Mouse (Mus musculus) heart, embryonic 11.5 days (tissue): ENCODE results near the gene Ccl6. TPM values are rescaled to one million over a fixed set of nuclear protein-coding genes. Genes with fewer than 3 reads are reported as not detected.

Source experiments
- ATAC-seq: fragments of 200-750 bp; cut with Nextera tagmentation; replicated peaks from 2 replicates; pipeline ENCODE4 v1.8.0; 2017; ENCODE audit warnings: moderate library complexity; ENCODE audit not compliant: insufficient number of reproducible peaks, low FRiP score, low TSS enrichment
- H3K27ac ChIP-seq: fragments of 300-500 bp; sonication (generic); 2 replicates; pipeline ENCODE4 v1.5.1; 2014; ENCODE audit warnings: mild to moderate bottlenecking, low read depth, low read length
- H3K27me3 ChIP-seq: fragments of 300-500 bp; sonication (generic); 2 replicates; pipeline ENCODE4 v1.6.1; 2014; ENCODE audit warnings: mild to moderate bottlenecking, low read length, mixed read lengths; ENCODE audit not compliant: control insufficient read depth, insufficient read depth
- H3K36me3 ChIP-seq: fragments of 300-500 bp; sonication (generic); 2 replicates; pipeline ENCODE4 v1.6.1; 2014; ENCODE audit warnings: mild to moderate bottlenecking, low read length, moderate library complexity, mixed read lengths; ENCODE audit not compliant: control insufficient read depth, insufficient read depth
- H3K4me1 ChIP-seq: fragments of 300-500 bp; sonication (generic); 2 replicates; pipeline ENCODE4 v1.6.1; 2014; ENCODE audit warnings: low read length; ENCODE audit not compliant: control insufficient read depth, insufficient read depth
- H3K4me2 ChIP-seq: fragments of 300-500 bp; sonication (generic); 2 replicates; pipeline ENCODE4 v1.6.1; 2014; ENCODE audit warnings: mild to moderate bottlenecking, moderate library complexity
- H3K4me3 ChIP-seq: fragments of 300-500 bp; sonication (generic); 2 replicates; pipeline ENCODE4 v1.5.1; 2014; ENCODE audit warnings: low read depth, low read length
- H3K9ac ChIP-seq: fragments of 300-500 bp; sonication (generic); 2 replicates; pipeline ENCODE4 v1.6.1; 2014; ENCODE audit warnings: mild to moderate bottlenecking, low read depth, low read length, moderate library complexity
- H3K9me3 ChIP-seq: fragments of 300-500 bp; sonication (generic); replicated peaks from 2 replicates; pipeline ENCODE4 v1.6.1; 2016; ENCODE audit warnings: low read length; ENCODE audit not compliant: control insufficient read depth
- WGBS: fragments of 180-500 bp; shearing (Covaris S2); extraction: QIAGEN DNeasy Blood & Tissue Kit; methylation state at CpG from one replicate; pipeline ENCODE4 v1.1.7; 2014; ENCODE audit not compliant: insufficient replicate concordance; 5-methylcytosine and 5-hydroxymethylcytosine counted together
- polyA plus RNA-seq: library from polyadenylated mRNA; unstranded; fragments of >200 nt; fragmentation: Nextera tagmentation; extraction: Ambion mirVana; gene quantifications from 2 replicates; pipeline ENCODE4 v1.2.1, GENCODE M21; 2014

Ccl6 gene
- polyA plus RNA-seq, 1 experiment from 2014 or later: 0.97 TPM

DNA sequence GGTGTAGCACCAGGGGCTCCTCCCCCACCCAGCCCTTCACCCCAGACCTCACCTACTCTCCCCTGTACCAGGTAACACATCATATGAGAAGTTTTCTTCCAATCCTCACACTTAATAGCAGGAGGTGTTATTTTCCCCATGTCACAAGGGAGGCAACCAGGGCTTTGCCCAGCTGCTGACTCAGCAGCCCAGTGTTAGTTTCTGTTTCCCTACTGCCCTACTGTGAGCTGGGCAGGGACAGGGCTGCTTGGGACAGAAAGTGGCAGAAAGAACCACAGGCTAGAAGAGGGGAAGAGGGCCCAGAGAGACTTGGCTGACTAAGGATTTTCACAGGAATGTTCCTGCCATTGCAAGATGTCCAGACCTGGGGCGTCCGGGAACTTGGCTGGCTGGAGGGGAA, 52.0 kb downstream of the Ccl6 start:
- H3K4me2 ChIP-seq: no peak overlapping the region
- H3K36me3 ChIP-seq: no peaks in the 10 kb centered on the region
- no peaks in the 10 kb centered on the region for H3K9me3 ChIP-seq
- 78% methylated on average over 2 of the region's 2 CpGs for WGBS
- no peaks in the 10 kb centered on the region for H3K4me1 ChIP-seq
- no peak overlapping the region for H3K27ac ChIP-seq
- no peak overlapping the region for H3K9ac ChIP-seq
- H3K4me3 ChIP-seq: no peak overlapping the region
- ATAC-seq: no peak
- no peaks in the 10 kb centered on the region for H3K27me3 ChIP-seq

DNA sequence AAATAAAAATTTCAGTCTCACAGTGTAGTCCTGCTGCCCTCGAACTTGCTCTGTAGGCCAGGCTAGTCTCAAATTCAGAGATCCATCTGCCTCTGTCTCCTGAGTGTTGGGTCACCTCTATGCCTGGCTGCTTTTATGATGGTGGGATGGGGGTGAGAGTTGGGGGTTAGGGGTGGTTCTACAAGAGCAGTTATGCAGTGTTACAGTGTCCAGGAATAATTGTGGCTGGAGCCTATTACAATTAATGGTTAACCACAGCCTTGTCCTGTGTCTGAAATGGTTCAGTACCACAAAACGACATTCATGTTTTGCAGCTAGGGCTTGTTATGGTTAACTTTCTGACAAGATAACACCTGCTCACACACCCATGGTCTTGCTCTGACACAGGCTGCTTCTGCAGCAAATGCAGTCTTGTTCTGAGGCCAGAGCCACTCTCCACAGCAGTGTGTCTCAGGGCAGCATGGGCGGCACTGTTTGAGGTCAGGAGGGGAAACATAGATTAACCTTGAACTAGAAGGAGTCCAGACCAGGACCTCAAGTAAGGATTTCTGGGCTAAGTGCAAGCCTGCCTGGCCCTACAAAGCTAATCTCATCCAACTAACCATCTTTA, 54.1 kb downstream of the Ccl6 start:
- no peak for ATAC-seq
- H3K9ac ChIP-seq: no peak overlapping the region
- no peaks in the 10 kb centered on the region for H3K36me3 ChIP-seq
- no peak overlapping the region for H3K27ac ChIP-seq
- H3K4me3 ChIP-seq: no peak overlapping the region
- no peak overlapping the region for H3K4me2 ChIP-seq
- H3K9me3 ChIP-seq: no peaks in the 10 kb centered on the region
- 63% methylated on average over 3 of the region's 3 CpGs for WGBS
- peaks cover 6% of the 10 kb centered on the region for H3K4me1 ChIP-seq
- no peaks in the 10 kb centered on the region for H3K27me3 ChIP-seq

Other genes with a start within 250 kb of the Ccl6 start
- 4.4 and 5.3 TPM in 2 replicates for gene Rasl10b, start 183.9 kb downstream of the Ccl6 start, polyA plus RNA-seq
- gene Gas2l2, start 163.6 kb downstream of the Ccl6 start, polyA plus RNA-seq: 0.10 and 0.14 TPM in 2 replicates
- 2.1 and 2.3 TPM in 2 replicates for gene 1700020L24Rik, start 155.4 kb downstream of the Ccl6 start, polyA plus RNA-seq
- 3.3 and 5.6 TPM in 2 replicates for gene Mmp28, start 130.0 kb downstream of the Ccl6 start, polyA plus RNA-seq
- 6.0 and 15.1 TPM in 2 replicates for gene Taf15, start 120.0 kb downstream of the Ccl6 start, polyA plus RNA-seq
- not detected in 2 replicates for gene Heatr9, start 70.9 kb downstream of the Ccl6 start, polyA plus RNA-seq
- 0.35 TPM in 1 of 2 replicates, not detected in the other for gene Ccl5, start 62.6 kb downstream of the Ccl6 start, polyA plus RNA-seq
- gene Ccl9, start 14.5 kb downstream of the Ccl6 start, polyA plus RNA-seq: 0.48 and 1.2 TPM in 2 replicates
- not detected in 2 replicates for gene Rpl9-ps1, start 52.5 kb upstream of the Ccl6 start, polyA plus RNA-seq
- gene Ccl3, start 56.3 kb upstream of the Ccl6 start, polyA plus RNA-seq: 1.4 and 1.5 TPM in 2 replicates
- gene Ccl4, start 69.5 kb upstream of the Ccl6 start, polyA plus RNA-seq: 0.26 TPM in 1 of 2 replicates, not detected in the other
- 0.66 TPM in 1 of 2 replicates, not detected in the other for gene Wfdc17, start 110.9 kb upstream of the Ccl6 start, polyA plus RNA-seq
- 1.6 TPM in 2 replicates for gene Wfdc18, start 115.9 kb upstream of the Ccl6 start, polyA plus RNA-seq
- gene Wfdc21, start 153.9 kb upstream of the Ccl6 start, polyA plus RNA-seq: not detected in 2 replicates
- gene Heatr6, start 160.6 kb upstream of the Ccl6 start, polyA plus RNA-seq: 13.5 and 16.1 TPM in 2 replicates